Mouse (Mus musculus) cerebral cortex, adult 2 months (tissue): ENCODE measurements around the gene Ppan.

Experiments used
- WGBS: fragments of 180-500 bp; shearing (Covaris S2); methylation state at CpG from one replicate; pipeline ENCODE4 v1.1.7; 2018; 5-methylcytosine and 5-hydroxymethylcytosine counted together

Gene Ppan

DNA sequence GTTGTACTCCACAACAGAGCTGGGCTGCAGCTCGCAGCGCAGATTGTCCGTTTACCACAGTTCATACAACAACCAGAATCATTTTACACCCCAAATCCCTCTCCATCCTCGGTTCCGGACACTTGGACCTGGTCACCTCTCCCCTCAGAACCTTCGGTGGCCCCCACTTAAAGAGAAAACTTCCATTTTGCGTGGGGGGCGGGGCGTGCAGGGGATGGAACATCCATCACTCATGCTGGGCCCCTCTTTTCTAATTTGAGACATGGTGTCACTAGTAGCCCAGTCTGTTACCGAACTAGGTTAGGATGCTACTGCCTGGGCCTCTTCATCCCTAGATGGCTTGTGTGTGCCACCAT, 9.3 kb upstream of the Ppan start:
- 11% methylated on average over 10 of the region's 10 CpGs for WGBS

DNA sequence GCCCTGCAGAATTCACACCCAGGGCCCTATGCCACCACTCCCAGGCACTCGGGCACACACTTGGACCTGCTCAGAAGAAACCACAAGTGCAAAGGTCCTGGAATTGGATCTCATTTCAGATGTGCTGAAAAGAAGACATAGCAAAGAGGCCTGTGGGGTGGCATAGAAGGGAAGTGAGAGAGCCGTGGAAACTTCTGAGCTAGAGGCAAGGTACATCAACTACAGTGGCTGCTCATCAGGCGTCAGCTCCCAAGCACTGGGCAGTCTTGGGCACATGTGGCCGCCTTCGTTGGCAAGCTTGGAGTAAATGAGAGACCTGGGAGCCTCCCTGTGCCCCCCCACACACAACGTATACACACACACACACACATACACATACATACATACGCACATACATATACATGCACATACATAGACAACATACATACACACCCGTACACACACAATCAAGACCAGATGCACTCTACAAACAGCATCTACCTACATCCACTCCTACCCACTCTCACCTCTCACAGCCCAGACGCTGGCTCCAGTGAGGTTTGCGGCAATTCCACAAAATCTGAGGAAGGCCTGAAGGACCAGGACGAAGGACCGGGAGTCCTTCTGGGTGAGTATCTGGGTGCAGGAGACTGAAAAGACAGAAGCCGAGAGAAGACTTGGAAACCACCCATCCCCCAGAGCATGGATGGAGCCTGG, 8.7 kb upstream of the Ppan start, which contains the start of gene Angptl6:
Gene Angptl6, minus strand, starts transcription at position 631 of the 696 bp plus-strand sequence.
- WGBS, result 92% methylated on average over 13 of the region's 13 CpGs

DNA sequence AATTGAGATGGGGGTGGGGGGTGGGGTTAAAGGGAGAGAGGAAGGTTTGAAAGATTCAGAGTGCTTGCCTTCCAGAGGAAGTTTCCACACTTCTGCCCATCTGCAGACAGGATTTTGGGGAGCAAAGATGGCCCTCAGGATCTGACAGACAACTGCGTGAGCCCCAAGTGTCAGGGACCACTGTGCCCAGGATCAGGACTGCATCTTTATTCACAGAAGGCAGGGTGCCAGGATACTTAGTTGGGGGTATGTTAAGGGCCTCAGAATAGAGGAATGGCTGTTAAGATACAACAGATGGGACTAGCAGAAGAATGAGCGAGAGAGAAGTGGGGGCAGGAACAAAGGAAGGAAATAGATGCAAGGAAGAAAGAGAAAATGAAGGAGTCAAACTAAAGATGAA, 1.4 kb upstream of the Ppan start:
- WGBS, result 83% methylated on average over 2 of the region's 2 CpGs

DNA sequence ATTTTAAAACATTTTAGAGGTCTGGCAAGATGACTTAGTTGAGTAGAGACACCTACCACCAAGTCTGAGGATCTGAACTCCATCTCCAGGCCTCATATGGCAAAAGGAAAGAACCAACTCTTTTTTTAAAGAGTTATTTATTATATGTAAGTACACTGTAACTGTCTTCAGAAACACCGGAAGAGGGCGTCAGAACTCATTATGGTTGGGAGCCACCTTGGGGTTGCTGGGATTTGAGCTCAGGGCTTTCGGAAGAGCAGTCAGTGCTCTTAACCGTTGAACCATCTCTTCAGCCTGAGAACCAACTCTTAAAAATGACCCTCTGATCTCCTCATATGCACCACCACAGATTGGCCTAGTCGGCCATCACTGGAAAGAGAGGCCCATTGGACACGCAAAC, 784 bp upstream of the Ppan start:
- 80% methylated on average over 6 of the region's 6 CpGs for WGBS

- WGBS, result under 1% methylated on average over 30 of the region's 30 CpGs
Measured at GRCm38 (mm10) chr9:20888386-20888765, 401 bp downstream of the Ppan start.

DNA sequence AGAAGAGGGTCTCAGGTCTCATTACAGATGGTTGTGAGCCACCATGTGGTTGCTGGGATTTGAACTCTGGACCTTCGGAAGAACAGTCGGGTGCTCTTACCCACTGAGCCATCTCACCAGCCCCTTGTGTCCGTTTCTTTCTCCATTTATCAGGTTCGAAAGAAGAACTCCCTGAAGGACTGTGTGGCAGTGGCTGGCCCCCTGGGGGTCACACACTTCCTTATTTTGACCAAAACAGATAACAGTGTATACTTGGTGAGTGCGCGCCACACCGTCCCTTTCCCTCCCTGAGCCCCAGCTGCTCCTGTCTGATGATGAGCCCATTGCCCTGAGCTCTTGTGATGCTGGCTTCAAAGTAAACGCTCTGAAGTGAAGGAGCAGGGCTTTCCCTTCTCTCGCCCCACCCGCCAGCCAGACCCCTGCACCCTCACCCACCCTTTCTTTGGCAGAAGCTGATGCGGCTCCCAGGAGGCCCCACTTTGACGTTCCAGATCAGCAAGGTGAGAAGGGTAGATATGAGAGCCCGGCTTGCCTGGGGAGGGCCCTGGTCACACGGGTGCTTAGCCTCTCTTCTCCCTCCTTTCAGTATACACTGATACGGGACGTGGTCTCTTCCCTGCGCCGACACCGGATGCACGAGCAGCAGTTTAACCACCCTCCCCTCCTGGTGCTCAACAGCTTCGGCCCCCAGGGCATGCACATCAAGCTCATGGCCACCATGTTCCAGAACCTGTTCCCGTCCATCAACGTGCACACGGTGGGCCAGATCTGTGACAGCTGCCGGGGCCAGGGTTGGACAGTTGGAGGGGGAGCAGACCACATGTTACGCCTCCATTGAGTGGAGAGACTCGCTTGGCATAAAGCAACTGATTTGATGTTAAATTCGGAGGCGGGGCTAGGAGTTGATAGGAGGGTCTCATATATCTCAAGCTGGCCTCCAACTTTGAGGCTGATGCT, 1.5 kb downstream of the Ppan start:
- 81% methylated on average over 29 of the region's 29 CpGs for whole genome bisulfite sequencing

DNA sequence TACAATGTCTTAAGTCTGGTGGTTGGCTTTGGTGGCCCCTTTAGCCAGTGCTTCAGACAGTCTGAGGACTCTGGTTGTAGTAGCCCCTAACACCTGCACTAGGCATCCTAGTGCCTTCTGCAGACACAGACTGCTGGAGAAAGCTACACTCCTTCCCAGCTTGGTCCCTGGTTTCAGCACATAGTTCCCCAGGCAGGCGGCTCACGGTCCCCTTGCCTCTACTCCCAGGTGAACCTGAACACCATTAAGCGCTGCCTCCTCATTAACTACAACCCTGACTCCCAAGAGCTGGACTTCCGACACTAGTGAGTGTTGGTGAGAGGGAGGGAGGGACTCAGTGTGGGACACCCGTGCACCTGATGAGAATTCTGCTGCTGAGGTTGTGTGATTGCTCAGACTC, 2.4 kb downstream of the Ppan start:
- 94% methylated on average over 5 of the region's 5 CpGs for WGBS

DNA sequence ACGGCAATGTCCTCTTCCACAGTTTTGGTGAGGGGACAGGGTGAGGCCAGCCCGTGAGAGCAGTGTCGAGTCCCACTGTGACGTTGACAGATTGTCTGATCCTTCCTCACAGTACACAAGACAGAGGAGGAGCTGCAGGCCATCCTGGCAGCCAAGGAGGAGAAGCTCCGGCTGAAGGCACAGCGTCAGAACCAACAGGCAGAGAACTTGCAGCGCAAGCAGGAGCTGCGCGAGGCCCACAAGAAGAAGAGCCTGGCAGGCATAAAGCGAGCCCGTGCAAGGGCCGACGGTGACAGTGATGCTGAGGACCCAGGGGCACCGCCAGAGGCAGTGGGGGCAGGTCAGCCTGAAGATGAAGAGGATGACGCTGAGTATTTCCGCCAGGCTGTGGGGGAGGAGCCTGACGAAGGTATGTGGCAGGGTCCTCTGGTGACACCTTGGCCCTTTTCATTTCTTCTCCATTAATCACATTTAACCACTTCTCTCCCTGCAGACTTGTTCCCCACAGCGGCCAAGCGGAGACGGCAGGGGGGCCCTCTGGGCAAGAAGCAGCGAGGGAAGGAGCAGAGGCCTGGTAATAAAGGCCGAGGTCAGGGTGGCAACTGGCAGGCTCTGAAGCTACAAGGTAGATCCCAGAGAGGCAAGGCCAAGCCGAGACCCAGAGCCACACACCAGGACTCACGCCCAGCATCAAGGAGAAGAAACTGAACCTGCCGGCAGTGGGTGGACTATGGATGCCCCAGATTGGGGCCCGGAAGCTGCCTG, 3.5 kb downstream of the Ppan start:
- 76% methylated on average over 26 of the region's 26 CpGs for WGBS

DNA sequence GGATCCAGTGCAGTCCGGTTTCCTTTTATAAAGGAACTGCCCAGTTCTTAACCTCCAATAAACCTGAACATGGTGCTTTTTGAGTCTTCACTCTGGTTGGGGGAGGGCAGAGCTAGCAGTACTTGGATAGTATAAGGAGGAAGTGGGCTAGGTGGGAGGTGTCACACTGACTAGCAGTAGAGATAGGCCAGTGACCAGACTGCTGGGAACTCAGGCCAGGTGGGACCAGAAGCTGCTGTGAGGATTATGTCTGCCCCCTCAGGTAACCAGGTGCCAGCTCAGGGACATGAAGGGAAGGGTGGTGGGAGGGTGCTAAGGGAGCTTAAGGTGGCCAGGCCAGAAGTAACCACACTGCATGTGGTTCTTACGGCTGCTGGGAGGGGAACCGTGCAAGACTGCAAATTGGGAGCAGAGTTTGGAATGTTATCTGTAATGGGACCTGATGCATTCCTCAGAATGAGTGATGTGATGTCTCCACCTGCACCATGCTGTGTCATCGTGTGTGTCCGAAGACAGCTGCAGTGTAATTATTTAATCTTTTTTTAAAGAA, 4.2 kb downstream of the Ppan start:
- 53% methylated on average over 5 of the region's 5 CpGs for WGBS

DNA sequence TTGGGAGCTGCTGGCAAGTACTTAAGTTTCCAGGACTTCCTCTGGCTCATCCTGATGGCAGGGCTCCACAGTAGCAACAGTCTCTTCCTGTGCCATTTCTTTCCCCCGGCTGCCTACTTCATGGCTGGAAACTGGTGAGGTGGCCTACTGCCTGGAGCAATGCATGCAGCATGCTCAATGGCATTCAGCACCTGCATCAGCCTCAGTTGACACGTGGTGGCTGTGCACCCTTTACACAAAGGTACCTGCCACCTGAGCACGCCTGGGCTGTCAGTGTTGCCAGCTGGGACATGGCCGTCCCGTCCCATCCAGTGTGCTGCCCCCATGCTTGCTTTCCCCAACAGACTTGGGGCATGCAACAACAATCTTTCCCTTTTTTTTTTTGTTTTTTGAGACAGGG, 5.1 kb downstream of the Ppan start:
- 48% methylated on average over 5 of the region's 5 CpGs for WGBS

DNA sequence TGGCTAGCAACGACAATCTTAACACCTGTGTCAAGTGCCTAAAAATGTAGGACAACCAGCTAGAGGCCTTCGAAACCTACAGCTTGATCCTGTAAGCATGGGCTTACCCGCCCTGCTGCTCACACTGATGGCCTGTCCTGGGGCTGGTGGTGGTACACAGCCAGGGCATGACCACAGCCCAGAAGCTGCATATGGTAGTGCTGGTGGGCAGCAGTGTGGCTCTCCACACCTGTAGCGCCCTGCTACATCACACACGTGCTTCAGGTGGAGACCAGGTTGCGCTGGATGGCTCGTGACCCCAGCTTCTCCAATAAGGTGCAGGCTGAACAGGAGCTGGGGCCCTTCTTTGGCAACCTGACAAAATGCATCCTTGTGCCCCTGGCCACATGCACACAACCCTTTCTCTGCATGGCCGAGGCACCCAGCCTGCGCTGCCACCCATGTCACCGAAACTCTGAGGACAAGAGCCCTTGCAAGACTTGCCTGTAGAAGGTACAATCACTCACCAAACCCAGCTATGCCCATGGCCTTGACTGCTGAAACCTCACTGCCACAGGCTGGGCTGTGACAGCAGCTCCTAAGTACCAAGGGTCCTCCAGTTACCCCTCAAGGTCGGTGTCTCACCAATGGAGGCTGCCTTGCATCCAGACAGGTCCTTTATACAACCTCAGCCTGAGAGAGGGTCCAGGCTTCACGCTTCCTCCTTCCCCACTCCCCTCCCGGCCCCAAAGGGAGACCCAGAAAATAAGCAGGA, 5.8 kb downstream of the Ppan start:
- WGBS, result 85% methylated on average over 13 of the region's 13 CpGs

GRCm38 (mm10) chr9:20894629-20895028, 6.7 kb downstream of the Ppan start:
- WGBS, result 88% methylated on average over 15 of the region's 15 CpGs

GRCm38 (mm10) chr9:20895382-20895781, 7.4 kb downstream of the Ppan start:
- 97% methylated on average over 9 of the region's 9 CpGs for WGBS

GRCm38 (mm10) chr9:20897736-20898510, 9.9 kb downstream of the Ppan start:
- 5% methylated on average over 36 of the region's 39 CpGs for WGBS

- 3% methylated on average over 34 of the region's 34 CpGs for WGBS
Measured at GRCm38 (mm10) chr9:20898511-20899073, 10.6 kb downstream of the Ppan start, which contains the start of gene Eif3g. Eif3g (minus strand) TSS chr9:20898623.

DNA sequence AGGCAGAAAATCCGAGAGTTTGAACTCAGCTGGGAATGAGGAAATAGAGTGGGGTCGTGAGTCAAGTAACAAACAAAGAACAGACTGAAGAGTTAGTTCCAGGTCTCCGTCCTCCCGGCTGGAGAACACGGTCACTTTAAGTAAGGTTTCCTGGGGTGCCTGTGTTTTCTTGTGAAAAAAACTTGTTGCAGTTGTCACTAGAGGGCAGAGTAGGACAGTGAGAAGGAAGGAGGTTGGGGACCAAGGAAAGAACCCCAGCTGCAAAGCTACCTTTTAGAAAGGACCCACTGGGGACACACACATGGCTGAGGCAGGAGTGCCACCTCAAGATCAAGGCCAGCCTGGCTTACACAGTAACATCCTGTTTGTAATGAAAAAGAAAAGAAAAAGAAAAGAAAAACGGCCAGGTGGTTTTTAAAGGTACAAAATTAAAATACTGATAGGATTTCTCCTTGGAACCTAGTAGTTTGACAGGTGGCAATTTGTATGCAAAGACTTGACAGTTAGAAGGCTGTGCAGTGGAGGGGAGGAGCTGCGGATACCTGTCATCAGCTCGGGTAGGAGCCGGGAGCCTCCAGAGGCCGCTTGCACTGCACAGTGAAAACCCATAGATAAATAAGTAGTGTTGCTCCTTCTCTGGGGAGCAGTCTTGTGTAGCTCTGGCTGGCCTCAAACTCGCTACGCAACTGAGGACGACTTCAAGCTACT, 13.6 kb downstream of the Ppan start:
- 15% methylated on average over 13 of the region's 13 CpGs for WGBS

DNA sequence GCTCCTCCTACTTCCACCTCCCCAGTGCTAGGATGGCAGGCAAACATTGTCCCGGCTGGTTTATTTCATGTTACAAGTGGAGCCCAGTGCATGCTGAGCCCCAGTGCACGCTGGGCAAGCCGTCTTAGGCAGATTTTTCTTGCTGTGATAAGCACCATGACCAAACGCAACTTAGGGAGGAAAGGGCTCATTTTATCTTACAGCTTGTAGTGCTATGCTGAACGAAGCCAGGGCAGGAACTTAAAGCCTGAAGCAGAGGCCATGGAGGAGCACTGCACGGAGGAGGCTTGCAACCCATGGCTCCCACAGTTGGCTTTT, 14.2 kb downstream of the Ppan start:
- 51% methylated on average over 6 of the region's 6 CpGs for WGBS

DNA sequence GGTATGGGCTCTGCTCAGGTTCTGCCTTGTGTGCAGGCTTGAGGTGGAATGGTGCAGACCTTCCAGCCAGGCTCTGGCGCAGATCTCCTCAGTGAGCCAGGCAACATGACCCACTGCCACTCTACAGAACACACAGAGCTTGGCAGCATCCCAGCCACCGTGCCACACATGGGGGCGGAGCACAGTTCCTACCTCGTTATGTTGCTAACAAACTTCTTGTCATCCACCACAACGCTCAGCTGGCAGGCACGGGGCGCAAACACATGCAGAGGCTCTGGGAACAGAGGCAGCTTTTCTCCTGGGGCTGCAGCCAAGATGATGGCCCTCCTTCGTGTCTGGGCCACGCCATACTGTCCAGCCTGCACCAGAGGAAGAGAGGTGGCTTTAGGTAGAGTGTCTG, 22.0 kb downstream of the Ppan start:
- 40% methylated on average over 9 of the region's 9 CpGs for WGBS

- 81% methylated on average over 4 of the region's 4 CpGs for WGBS
Measured at GRCm38 (mm10) chr9:20916160-20916559, 28.2 kb downstream of the Ppan start.

DNA sequence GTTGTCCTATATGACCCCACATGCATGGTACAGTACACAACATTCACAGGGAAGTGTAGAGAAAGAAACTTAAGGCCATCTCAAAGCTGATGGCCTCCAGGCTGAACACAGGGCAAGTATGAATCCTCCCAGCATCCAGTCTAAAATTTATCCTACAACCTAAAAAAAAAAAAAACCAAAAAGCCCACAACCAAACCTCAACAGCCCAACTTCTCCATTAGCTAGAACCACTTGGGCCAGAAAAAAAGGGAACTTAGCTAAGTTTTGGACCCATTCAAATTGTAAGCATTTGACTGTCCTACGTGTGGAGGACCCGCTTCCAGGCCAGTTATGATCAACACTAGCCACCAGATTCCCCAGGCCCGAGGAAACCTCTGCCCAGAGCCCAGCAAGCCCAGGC, 35.3 kb downstream of the Ppan start:
- 86% methylated on average over 3 of the region's 3 CpGs for WGBS
